Mouse (Mus musculus) ES-E14 (cell line): ENCODE data around the gene Fkbp1b. TPM values are rescaled to one million over a fixed set of nuclear protein-coding genes. Genes with fewer than 3 reads are reported as not detected.
"Not testable (repeated sequence)": the region's sequence is repeated elsewhere in the genome, so short reads cannot be mapped to it uniquely, and the experiment has no call there.

Source experiments
- DNase-seq: peaks from one replicate; pipeline ENCODE4 v3.0.0-alpha.2; 2013; ENCODE audit warnings: low read depth, low spot score
- H3K27ac ChIP-seq: 2 replicates; pipeline ENCODE4 v1.5.1; 2012; ENCODE audit warnings: low read depth, mild to moderate bottlenecking, low read length, moderate library complexity, mixed read lengths; ENCODE audit not compliant: poor library complexity, insufficient read depth, severe bottlenecking
- H3K36me3 ChIP-seq: 2 replicates; pipeline ENCODE4 v1.6.1; 2012; ENCODE audit warnings: mild to moderate bottlenecking, low read length, moderate library complexity, mixed read lengths; ENCODE audit not compliant: control insufficient read depth, poor library complexity, insufficient read depth, severe bottlenecking
- H3K4me1 ChIP-seq, 2 experiments: fragments of 150-350 bp in 1 of 2; sonication (generic) in 1 of 2; 2 replicates each; pipeline ENCODE4 v1.6.1; 2012; ENCODE audit warnings: low read length in 2 of 2, mild to moderate bottlenecking in 1 of 2, mixed read lengths in 1 of 2; ENCODE audit not compliant: control insufficient read depth in 2 of 2, insufficient read depth in 2 of 2, poor library complexity in 1 of 2
- H3K4me3 ChIP-seq, 2 experiments: fragments of 150-350 bp in 1 of 2; sonication (generic) in 1 of 2; 2 replicates each; pipeline ENCODE4 v1.5.1; 2012; ENCODE audit warnings: low read length in 2 of 2, low read depth in 1 of 2, mild to moderate bottlenecking in 1 of 2, mixed read lengths in 1 of 2; ENCODE audit not compliant: insufficient read depth in 1 of 2, poor library complexity in 1 of 2, severe bottlenecking in 1 of 2
- H3K9ac ChIP-seq: 2 replicates; pipeline ENCODE4 v1.6.1; 2012; ENCODE audit warnings: low read depth, mild to moderate bottlenecking, low read length, mixed read lengths; ENCODE audit not compliant: poor library complexity, insufficient read depth, severe bottlenecking
- H3K9me3 ChIP-seq: fragments of 150-350 bp; sonication (generic); 2 replicates; pipeline ENCODE4 v1.6.1; 2012; ENCODE audit warnings: low read depth, mild to moderate bottlenecking, low read length; ENCODE audit not compliant: control insufficient read depth, insufficient read depth
- CHD2 ChIP-seq: IDR thresholded peaks from 2 replicates; pipeline ENCODE4 v1.6.1; 2014; ENCODE audit warnings: mild to moderate bottlenecking, low read depth, low read length, inconsistent platforms
- HCFC1 ChIP-seq: IDR thresholded peaks from 2 replicates; pipeline ENCODE4 v1.6.1; 2012; ENCODE audit warnings: low read length, inconsistent platforms, borderline replicate concordance; ENCODE audit not compliant: insufficient read depth
- MAFK ChIP-seq: IDR thresholded peaks from 2 replicates; pipeline ENCODE4 v1.6.1; 2014; ENCODE audit warnings: mild to moderate bottlenecking, low read depth, low read length, inconsistent platforms; ENCODE audit not compliant: insufficient read depth
- ZC3H11A ChIP-seq: IDR thresholded peaks from 2 replicates; pipeline ENCODE4 v1.6.1; 2012; ENCODE audit warnings: low read depth, mild to moderate bottlenecking, inconsistent platforms, low read length, borderline replicate concordance
- ZNF384 ChIP-seq: IDR thresholded peaks from 2 replicates; pipeline ENCODE4 v1.6.1; 2012; ENCODE audit warnings: low read depth, low read length, inconsistent platforms
- in situ Hi-C, 2 experiments: fragments of 600-800 bp; cut with MboI; formaldehyde crosslinking; loops; one replicate each; pipeline ENCODE4 v1.15.1; 2025; ENCODE audit warnings: low sequenced_read_pairs in 2 of 2, inconsistent platforms in 1 of 2; ENCODE audit not compliant: unreplicated experiment in 2 of 2
- total RNA-seq: library from RNA; depleted of rRNA; stranded (reverse); fragments of 300-350 nt; gene quantifications from 2 replicates; pipeline ENCODE4 v1.2.3, GENCODE M21; 2012

Gene Fkbp1b
- total RNA-seq, 1 experiment: 4.1 TPM

DNA sequence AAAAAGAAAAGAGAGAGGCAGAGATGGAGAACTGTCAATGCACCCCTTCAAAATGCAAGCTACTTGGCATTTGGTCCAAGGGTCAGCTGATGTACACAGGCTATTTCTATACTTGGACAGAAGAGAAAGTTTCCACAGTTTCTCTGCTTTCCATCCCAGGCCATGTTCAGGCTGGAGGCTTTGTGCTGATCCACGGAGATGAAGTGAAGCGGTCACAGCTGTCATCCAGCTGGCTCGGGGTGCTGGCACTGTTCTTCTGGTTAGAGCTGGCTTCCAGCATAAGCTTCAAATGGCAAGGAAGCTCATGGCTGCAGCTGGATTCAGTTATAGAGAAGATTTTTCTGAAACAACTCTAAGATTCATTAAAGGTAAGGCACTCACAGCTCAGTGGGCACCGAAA, 27.8 kb downstream of the Fkbp1b start:
- DNase-seq: no peak
- H3K36me3 ChIP-seq: no peaks in the 10 kb centered on the region
- in situ Hi-C loops: no loop called here
- no peak overlapping the region for H3K9ac ChIP-seq
- no peaks in the 10 kb centered on the region for H3K9me3 ChIP-seq
- no peak overlapping the region for H3K4me3 ChIP-seq
- peaks cover 0 to 6% of the 10 kb centered on the region in 2 experiments; a peak in 2 of 4 replicates for H3K4me1 ChIP-seq
- TF ChIP-seq ZC3H11A (no peak), CHD2 (no peak), HCFC1 (no peak), ZNF384 (no peak), MAFK (no peak)
- no peak overlapping the region for H3K27ac ChIP-seq

DNA sequence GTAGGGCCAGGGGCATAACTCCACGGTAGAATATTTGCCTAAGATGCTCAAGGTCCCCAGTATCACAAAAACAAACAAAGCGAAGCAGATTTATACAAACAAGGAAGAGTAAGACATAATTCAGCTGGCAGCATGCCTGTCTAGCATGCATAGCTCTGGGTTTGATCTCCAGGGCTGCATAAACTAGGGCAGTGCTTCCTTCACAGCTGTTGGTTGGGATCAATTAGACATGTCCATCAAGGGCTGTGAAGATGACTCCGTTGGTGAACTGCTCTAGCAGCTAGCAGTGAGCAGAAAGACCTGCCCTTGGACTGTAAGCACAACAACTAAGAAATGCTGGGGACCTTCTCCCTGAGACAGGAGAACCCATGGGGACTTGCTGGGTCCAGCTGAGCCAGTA, 29.7 kb downstream of the Fkbp1b start:
- H3K4me3 ChIP-seq: no peak overlapping the region
- TF ChIP-seq CHD2 (no peak), MAFK (no peak), ZNF384 (no peak), HCFC1 (no peak), ZC3H11A (no peak)
- no peak overlapping the region for H3K27ac ChIP-seq
- in situ Hi-C loops: no loop called here
- no peaks in the 10 kb centered on the region for H3K4me1 ChIP-seq
- H3K9me3 ChIP-seq: no peaks in the 10 kb centered on the region
- no peak overlapping the region for H3K9ac ChIP-seq
- H3K36me3 ChIP-seq: no peaks in the 10 kb centered on the region
- DNase-seq: no peak

DNA sequence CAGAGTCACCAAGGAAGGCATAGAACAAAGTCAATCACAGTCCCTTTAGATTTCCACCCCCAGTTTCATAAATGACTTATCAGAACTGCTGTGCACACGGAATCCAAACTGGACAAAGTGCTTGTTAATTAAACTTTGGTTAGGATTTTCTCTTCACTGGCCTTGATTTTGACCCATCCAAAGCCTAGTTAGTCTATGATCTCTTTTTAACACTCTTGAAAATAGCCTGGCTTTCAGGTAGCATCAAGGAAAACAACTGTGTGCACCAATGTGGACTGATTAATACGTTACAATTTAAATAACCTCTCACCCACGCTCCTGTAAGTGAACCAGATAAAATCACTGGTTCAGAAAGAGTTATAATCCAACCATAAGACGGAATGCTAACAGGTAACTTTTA, 30.4 kb downstream of the Fkbp1b start:
- no peak for TF ChIP-seq ZC3H11A
- TF ChIP-seq MAFK: no peak
- TF ChIP-seq ZNF384: no peak
- no peak for TF ChIP-seq HCFC1
- TF ChIP-seq CHD2: no peak
- H3K9ac ChIP-seq: no peak overlapping the region
- no peak overlapping the region for H3K4me3 ChIP-seq
- no peaks in the 10 kb centered on the region for H3K36me3 ChIP-seq
- H3K9me3 ChIP-seq: no peaks in the 10 kb centered on the region
- no peak overlapping the region for H3K27ac ChIP-seq
- no peaks in the 10 kb centered on the region for H3K4me1 ChIP-seq
- in situ Hi-C loops: no loop called here
- no peak for DNase-seq

GRCm38 (mm10) chr12:4797471-4797870, 43.9 kb downstream of the Fkbp1b start:
- H3K4me3 ChIP-seq, H3K4me1 ChIP-seq, H3K36me3 ChIP-seq, in situ Hi-C loops, H3K9ac ChIP-seq, DNase-seq, H3K9me3 ChIP-seq, H3K27ac ChIP-seq: not testable (repeated sequence)

DNA sequence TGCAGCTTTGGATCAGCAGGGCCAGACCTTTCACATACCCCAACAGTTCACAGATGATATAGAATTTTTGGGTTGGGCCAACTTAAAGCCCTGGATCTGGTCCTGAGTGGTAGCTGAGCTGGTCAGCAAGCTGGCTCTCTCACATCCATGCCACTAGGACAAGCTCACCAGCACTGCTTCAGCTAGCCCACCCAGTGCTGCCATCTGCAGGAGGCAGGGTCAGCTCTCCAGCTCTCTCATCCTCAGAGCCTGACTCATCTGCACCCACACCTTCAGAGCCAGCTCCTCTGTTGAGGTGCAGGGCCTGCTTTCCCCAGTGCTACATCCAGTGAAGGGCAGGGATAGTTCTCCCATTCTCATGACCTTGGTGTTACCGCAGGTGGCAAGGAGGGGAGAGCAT, 47.7 kb downstream of the Fkbp1b start:
- Histone ChIP-seq H3K9ac (no peak overlapping the region), H3K27ac (no peak overlapping the region), H3K4me1 (no peaks in the 10 kb centered on the region), H3K36me3 (no peaks in the 10 kb centered on the region), H3K9me3 (no peaks in the 10 kb centered on the region), H3K4me3 (no peak overlapping the region)
- no peak for TF ChIP-seq ZC3H11A
- TF ChIP-seq MAFK: no peak
- TF ChIP-seq CHD2: no peak
- TF ChIP-seq HCFC1: no peak
- no peak for TF ChIP-seq ZNF384
- in situ Hi-C loops: no loop called here
- DNase-seq: no peak

DNA sequence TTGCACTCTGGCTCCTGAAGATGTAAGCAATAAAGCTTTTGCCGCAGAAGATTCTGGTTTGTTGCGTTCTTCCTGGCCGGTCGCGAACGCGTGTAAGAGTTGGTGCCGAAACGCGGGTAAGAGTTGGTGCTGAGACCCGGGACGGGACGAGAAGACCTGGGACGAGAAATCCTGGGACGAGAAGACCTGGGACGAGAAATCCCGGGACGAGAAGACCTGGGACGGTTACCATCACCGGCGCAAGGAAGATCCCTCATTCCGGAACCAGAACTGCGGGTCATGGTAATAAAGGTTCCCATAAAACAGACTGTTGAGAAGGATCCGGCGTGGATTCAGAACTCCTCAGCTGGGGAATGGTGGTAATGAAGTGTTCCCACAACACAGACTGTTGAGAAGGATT, 53.3 kb downstream of the Fkbp1b start:
- H3K4me3 ChIP-seq, H3K36me3 ChIP-seq, DNase-seq, in situ Hi-C loops, H3K9ac ChIP-seq, H3K27ac ChIP-seq, H3K9me3 ChIP-seq, H3K4me1 ChIP-seq: not testable (repeated sequence)
